Mouse (Mus musculus): ENCODE results near the gene 1700018B08Rik.

The 1700018B08Rik gene

GRCm38 (mm10) chr8:121497621-121498020 is 46.5 kb downstream of the 1700018B08Rik start:
- no peak for DNase-seq

- no peak for DNase-seq
Measured at GRCm38 (mm10) chr8:121491633-121492032, 52.5 kb downstream of the 1700018B08Rik start.

GRCm38 (mm10) chr8:121484072-121484782 is 59.9 kb downstream of the 1700018B08Rik start:
- DNase-seq, result no peak

All from kidney, postnatal 10 days (tissue).